Mouse (Mus musculus): ENCODE results near the gene Aldh1a2. TPM values are rescaled to one million over a fixed set of nuclear protein-coding genes. Genes with fewer than 3 reads are reported as not detected.
A peak's percentile ranks its signal among the peaks of the same experiment; 100 is the strongest.

Gene Aldh1a2
- total RNA-seq, 2 experiments from 2014 or later = 6.1 to 7.9 TPM

GRCm38 (mm10) chr9:71216036-71216995, 727 bp downstream of the Aldh1a2 start:
- peak in 1 of 2 experiments; percentile 28 for DNase-seq (ENCODE audit: low spot score in 2 of 2)

GRCm38 (mm10) chr9:71216996-71217792, 1.6 kb downstream of the Aldh1a2 start:
- DNase-seq (ENCODE audit: low spot score in 2 of 2) = no peak

GRCm38 (mm10) chr9:71217793-71218095, 2.2 kb downstream of the Aldh1a2 start:
- no peak for DNase-seq (ENCODE audit: low spot score in 2 of 2)

- DNase-seq (ENCODE audit: low spot score in 2 of 2) = no peak
Measured at GRCm38 (mm10) chr9:71219161-71219560, 3.6 kb downstream of the Aldh1a2 start.

- DNase-seq (ENCODE audit: low spot score in 2 of 2) = no peak
Measured at GRCm38 (mm10) chr9:71220401-71220800, 4.8 kb downstream of the Aldh1a2 start.

- no peak for DNase-seq (ENCODE audit: low spot score in 2 of 2)
Measured at GRCm38 (mm10) chr9:71227226-71227970, 11.8 kb downstream of the Aldh1a2 start.

GRCm38 (mm10) chr9:71230011-71230410, 14.4 kb downstream of the Aldh1a2 start:
- no peak for DNase-seq (ENCODE audit: low spot score in 2 of 2)

- DNase-seq (ENCODE audit: low spot score in 2 of 2) = no peak
Measured at GRCm38 (mm10) chr9:71236540-71236939, 21.0 kb downstream of the Aldh1a2 start.

- DNase-seq (ENCODE audit: low spot score in 2 of 2) = no peak
Measured at GRCm38 (mm10) chr9:71239926-71240325, 24.3 kb downstream of the Aldh1a2 start.

GRCm38 (mm10) chr9:71241515-71242411, 26.2 kb downstream of the Aldh1a2 start:
- DNase-seq (ENCODE audit: low spot score in 2 of 2) = no peak

- DNase-seq (ENCODE audit: low spot score in 2 of 2) = no peak
Measured at GRCm38 (mm10) chr9:71242412-71242781, 26.8 kb downstream of the Aldh1a2 start.

- DNase-seq (ENCODE audit: low spot score in 2 of 2) = no peak
Measured at GRCm38 (mm10) chr9:71254380-71254779, 38.8 kb downstream of the Aldh1a2 start.

- no peak for DNase-seq (ENCODE audit: low spot score in 2 of 2)
Measured at GRCm38 (mm10) chr9:71262711-71263110, 47.1 kb downstream of the Aldh1a2 start.

- DNase-seq (ENCODE audit: low spot score in 2 of 2) = no peak
Measured at GRCm38 (mm10) chr9:71269711-71270110, 54.1 kb downstream of the Aldh1a2 start.

- DNase-seq (ENCODE audit: low spot score in 2 of 2) = no peak
Measured at GRCm38 (mm10) chr9:71270205-71270604, 54.6 kb downstream of the Aldh1a2 start.

- DNase-seq (ENCODE audit: low spot score in 2 of 2) = peak; percentile 14 to 22
Measured at GRCm38 (mm10) chr9:71276149-71276721, 60.6 kb downstream of the Aldh1a2 start.

GRCm38 (mm10) chr9:71278741-71279140, 63.2 kb downstream of the Aldh1a2 start:
- no peak for DNase-seq (ENCODE audit: low spot score in 2 of 2)

GRCm38 (mm10) chr9:71283156-71283555, 67.6 kb downstream of the Aldh1a2 start:
- no peak for DNase-seq (ENCODE audit: low spot score in 2 of 2)

- DNase-seq (ENCODE audit: low spot score in 2 of 2) = no peak
Measured at GRCm38 (mm10) chr9:71285231-71285630, 69.6 kb downstream of the Aldh1a2 start.

GRCm38 (mm10) chr9:71286420-71286819, 70.8 kb downstream of the Aldh1a2 start:
- DNase-seq (ENCODE audit: low spot score in 2 of 2) = no peak

All from layer of hippocampus, postnatal 10 days (tissue).